Mouse (Mus musculus) A20 (cell line): ENCODE data around the gene Catsperz.

ENCODE experiments used
- DNase-seq: peaks from one replicate; pipeline ENCODE4 v3.0.0-alpha.2; 2011; ENCODE audit warnings: low read depth, low spot score

Catsperz gene

GRCm38 (mm10) chr19:6907811-6908540 is 17.2 kb downstream of the Catsperz start:
- peak; percentile 30 for DNase-seq

DNA sequence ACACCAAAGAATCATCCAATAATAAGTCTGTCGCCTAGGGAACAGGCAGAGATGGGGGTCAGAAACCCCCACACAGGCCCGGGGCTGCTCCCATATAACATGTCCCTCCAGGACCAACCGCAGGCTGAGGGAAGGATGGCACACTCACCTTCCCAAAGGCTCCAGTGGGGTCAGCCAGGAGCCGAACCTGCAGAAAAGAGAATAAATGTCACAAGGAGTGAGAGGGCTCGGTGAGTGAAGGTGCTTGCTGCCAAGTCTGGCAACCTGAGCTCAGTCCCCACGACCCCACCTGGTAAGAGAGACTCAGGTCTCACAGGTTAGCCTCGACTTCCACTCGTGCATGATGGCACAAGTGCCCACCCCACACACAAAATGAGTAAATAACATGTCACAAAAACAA is 18.1 kb downstream of the Catsperz start:
- no peak for DNase-seq

GRCm38 (mm10) chr19:6906199-6906598 is 19.0 kb downstream of the Catsperz start:
- no peak for DNase-seq

DNA sequence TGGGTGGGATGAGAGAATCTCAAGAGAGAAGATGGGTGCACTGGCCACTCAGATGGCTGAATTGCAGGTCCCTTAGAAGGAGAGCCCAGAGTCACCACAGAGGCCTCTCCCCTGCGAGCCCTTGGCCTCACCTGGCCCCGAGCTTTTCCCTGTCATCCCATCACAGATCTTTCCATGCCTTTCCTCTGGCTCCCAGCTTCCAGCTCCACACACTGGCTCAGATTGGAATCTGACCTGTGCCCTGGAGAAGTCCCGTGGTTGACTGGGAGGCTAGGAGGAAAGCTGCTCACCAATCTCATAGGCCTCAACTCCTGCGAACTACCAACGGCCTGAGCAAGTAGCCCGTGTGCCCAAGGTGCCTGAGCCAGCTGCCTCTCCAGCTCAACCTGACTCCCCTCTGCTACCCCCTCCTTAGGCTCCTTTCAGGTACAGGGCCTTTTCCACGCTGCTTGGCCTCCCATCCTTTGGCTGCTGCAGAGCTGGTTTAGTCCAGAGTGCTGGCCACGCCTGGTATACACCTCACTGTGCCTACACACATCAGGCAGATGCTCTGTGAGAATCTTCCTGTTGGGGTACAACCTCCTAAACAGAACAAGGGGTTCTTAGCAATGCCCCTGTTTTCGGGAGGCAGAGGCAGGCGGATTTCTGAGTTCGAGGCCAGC is 19.6 kb downstream of the Catsperz start:
- no peak for DNase-seq

GRCm38 (mm10) chr19:6904846-6905245 is 20.3 kb downstream of the Catsperz start:
- no peak for DNase-seq

DNA sequence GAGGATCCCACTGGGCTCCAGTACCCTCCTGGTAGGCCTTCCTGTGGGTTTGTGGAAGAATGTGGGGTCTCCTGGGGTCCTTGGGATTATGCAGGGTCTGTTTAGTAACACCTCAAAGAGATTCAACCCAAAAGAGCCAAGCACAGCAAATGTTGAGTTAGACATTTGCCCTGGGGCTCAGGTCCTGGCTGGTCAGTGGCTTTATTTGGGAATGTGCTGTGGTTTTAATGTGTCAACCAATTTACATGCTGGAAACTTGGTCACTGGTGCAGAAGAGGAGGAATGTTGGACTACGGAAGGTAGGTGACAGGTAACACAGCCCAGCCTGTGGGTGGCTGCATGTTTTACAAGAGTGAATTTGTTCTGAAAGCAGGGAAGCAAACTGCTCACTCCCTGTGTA is 22.1 kb downstream of the Catsperz start:
- DNase-seq, result no peak

GRCm38 (mm10) chr19:6899641-6900040 is 25.5 kb downstream of the Catsperz start:
- DNase-seq, result no peak

GRCm38 (mm10) chr19:6895608-6896305 is 29.4 kb downstream of the Catsperz start:
- peak; percentile 66 for DNase-seq

- no peak for DNase-seq
These were observed 31.3 kb downstream of the Catsperz start for GRCm38 (mm10) chr19:6893731-6894451.

- DNase-seq, result no peak
These were observed 32.7 kb downstream of the Catsperz start for GRCm38 (mm10) chr19:6892512-6892911.

GRCm38 (mm10) chr19:6877965-6878364 is 47.2 kb downstream of the Catsperz start:
- no peak for DNase-seq

DNA sequence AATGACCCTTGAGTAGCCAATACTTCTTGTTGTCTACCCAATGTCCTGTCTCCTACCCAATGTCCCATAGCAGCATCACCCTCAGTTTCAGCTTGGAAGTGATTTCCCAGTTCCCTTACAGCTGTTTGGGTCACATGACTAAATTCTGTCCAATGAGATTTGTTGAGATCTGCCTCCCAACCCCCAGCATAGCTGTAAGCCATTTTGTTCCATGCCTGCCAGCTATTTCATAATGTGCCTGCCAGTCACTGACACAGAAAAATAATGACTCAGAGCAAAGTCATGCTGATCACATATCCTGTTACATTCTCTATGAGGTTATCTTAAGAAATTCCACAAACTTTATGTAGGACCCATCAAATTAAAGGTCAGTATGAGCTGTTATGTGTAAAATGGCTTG is 48.4 kb downstream of the Catsperz start:
- no peak for DNase-seq

GRCm38 (mm10) chr19:6875834-6876233 is 49.3 kb downstream of the Catsperz start:
- DNase-seq, result no peak

GRCm38 (mm10) chr19:6874257-6874656 is 50.9 kb downstream of the Catsperz start:
- DNase-seq, result no peak

DNA sequence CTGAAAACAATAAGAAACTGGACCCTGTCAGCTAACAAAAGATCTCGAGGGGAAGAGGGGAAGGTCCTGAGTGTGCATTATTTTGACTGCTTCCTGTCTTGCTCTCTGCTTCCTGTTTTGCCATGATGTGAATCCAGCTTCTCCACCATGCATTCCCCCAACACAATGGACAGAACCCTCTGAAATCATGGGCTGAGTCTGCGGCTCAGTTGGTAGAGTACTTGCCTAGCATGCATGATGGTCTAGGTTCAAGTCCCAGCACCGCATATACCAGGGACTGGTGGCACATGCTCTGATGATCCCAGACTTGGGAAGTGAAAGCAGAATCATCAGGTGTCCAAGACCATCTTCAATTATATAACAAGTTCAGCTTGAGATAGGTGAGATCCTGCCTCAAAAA is 52.5 kb downstream of the Catsperz start:
- peak; percentile 50 for DNase-seq
